Mouse (Mus musculus): ENCODE measurements at regions not wholly inside any gene's neighbourhood (a gene's known extent, or its start where the extent isn't known, plus 50 kb on each side); places are given as distances from the start of the nearest gene placed in this dataset.

GRCm38 (mm10) chr4:153220074-153220473 lies 262.5 kb downstream of the Ajap1 start:
- no peak overlapping the region for H3K9ac ChIP-seq (ENCODE audit: low read length)
- H3K36me3 ChIP-seq (ENCODE audit: control insufficient read depth, insufficient read depth, low read length): no peaks in the 10 kb centered on the region
- H3K4me3 ChIP-seq (ENCODE audit: low read depth, low read length): no peak overlapping the region
- ATAC-seq (ENCODE audit: low FRiP score): no peak
- H3K4me1 ChIP-seq (ENCODE audit: control insufficient read depth, insufficient read depth, low read length): no peaks in the 10 kb centered on the region
- no peaks in the 10 kb centered on the region for H3K9me3 ChIP-seq (ENCODE audit: control insufficient read depth, low read length)
- no peak overlapping the region for H3K4me2 ChIP-seq
- H3K27ac ChIP-seq (ENCODE audit: low read depth, low read length): no peak overlapping the region
- DNase-seq (ENCODE audit: low spot score, missing footprints): peak; percentile 53
- H3K27me3 ChIP-seq (ENCODE audit: control insufficient read depth, insufficient read depth, low read length): no peaks in the 10 kb centered on the region
- WGBS: 48% methylated on average over 7 of the region's 7 CpGs

- Histone ChIP-seq H3K27me3 (ENCODE audit: control insufficient read depth, insufficient read depth, low read length) (no peaks in the 10 kb centered on the region), H3K36me3 (ENCODE audit: control insufficient read depth, insufficient read depth, low read length) (no peaks in the 10 kb centered on the region), H3K4me1 (ENCODE audit: control insufficient read depth, insufficient read depth, low read length) (no peaks in the 10 kb centered on the region), H3K9me3 (ENCODE audit: control insufficient read depth, low read length) (no peaks in the 10 kb centered on the region), H3K9ac (ENCODE audit: low read length) (no peak overlapping the region), H3K4me3 (ENCODE audit: low read depth, low read length) (no peak overlapping the region), H3K4me2 (no peak overlapping the region), H3K27ac (ENCODE audit: low read depth, low read length) (no peak overlapping the region)
- DNase-seq (ENCODE audit: low spot score, missing footprints) (no peak), ATAC-seq (ENCODE audit: low FRiP score) (no peak)
- 81% methylated on average over 9 of the region's 9 CpGs for WGBS
These were observed 265.1 kb downstream of the Ajap1 start for GRCm38 (mm10) chr4:153217541-153217980.

DNA sequence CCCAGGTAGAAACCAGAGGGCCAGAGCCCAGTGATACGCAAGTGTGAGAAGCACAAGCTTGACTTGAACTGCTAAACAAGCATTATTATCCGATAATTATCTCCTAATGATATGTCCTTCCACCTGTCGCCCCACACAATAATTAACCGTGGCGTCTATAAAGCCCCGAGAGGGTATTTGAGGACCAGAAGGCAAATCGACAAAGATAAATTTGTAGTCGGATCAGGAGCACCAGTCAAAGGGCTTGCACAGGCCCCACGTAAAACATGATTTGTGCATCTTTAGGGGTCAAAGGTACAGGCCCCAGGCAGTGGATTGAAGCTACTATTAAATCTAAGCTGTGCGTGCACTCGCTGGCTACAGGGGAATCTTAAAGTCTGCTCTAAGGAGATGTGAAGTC lies 270.5 kb downstream of the Ajap1 start:
- Histone ChIP-seq H3K9me3 (ENCODE audit: control insufficient read depth, low read length) (no peaks in the 10 kb centered on the region), H3K27ac (ENCODE audit: low read depth, low read length) (no peak overlapping the region), H3K27me3 (ENCODE audit: control insufficient read depth, insufficient read depth, low read length) (0 out of 2 replicates have a peak, but pooled peaks cover 2% of the 10 kb centered on the region), H3K4me3 (ENCODE audit: low read depth, low read length) (no peak overlapping the region), H3K9ac (ENCODE audit: low read length) (no peak overlapping the region), H3K4me1 (ENCODE audit: control insufficient read depth, insufficient read depth, low read length) (peaks cover 2% of the 10 kb centered on the region; the same call in 1 of the 2 replicates), H3K36me3 (ENCODE audit: control insufficient read depth, insufficient read depth, low read length) (no peaks in the 10 kb centered on the region), H3K4me2 (no peak overlapping the region)
- WGBS: 69% methylated on average over 11 of the region's 11 CpGs
- DNase-seq (ENCODE audit: low spot score, missing footprints) (peak; percentile 73), ATAC-seq (ENCODE audit: low FRiP score) (no peak)

- H3K36me3 ChIP-seq (ENCODE audit: control insufficient read depth, insufficient read depth, low read length): no peaks in the 10 kb centered on the region
- peak; percentile 77 for DNase-seq (ENCODE audit: low spot score, missing footprints)
- no peak overlapping the region for H3K9ac ChIP-seq (ENCODE audit: low read length)
- peaks cover 25% of the 10 kb centered on the region for H3K27me3 ChIP-seq (ENCODE audit: control insufficient read depth, insufficient read depth, low read length)
- WGBS: 43% methylated on average over 2 of the region's 2 CpGs
- H3K27ac ChIP-seq (ENCODE audit: low read depth, low read length): no peak overlapping the region
- no peaks in the 10 kb centered on the region for H3K9me3 ChIP-seq (ENCODE audit: control insufficient read depth, low read length)
- H3K4me2 ChIP-seq: no peak overlapping the region
- ATAC-seq (ENCODE audit: low FRiP score): no peak
- no peak overlapping the region for H3K4me3 ChIP-seq (ENCODE audit: low read depth, low read length)
- peaks cover 2% of the 10 kb centered on the region; the same call in 1 of the 2 replicates for H3K4me1 ChIP-seq (ENCODE audit: control insufficient read depth, insufficient read depth, low read length)
These were observed 273.8 kb downstream of the Ajap1 start for GRCm38 (mm10) chr4:153208822-153209221.

GRCm38 (mm10) chr4:153208215-153208614 lies 274.4 kb downstream of the Ajap1 start:
- Histone ChIP-seq H3K4me2 (no peak overlapping the region), H3K36me3 (ENCODE audit: control insufficient read depth, insufficient read depth, low read length) (no peaks in the 10 kb centered on the region), H3K9ac (ENCODE audit: low read length) (no peak overlapping the region), H3K4me1 (ENCODE audit: control insufficient read depth, insufficient read depth, low read length) (peaks cover 2% of the 10 kb centered on the region; the same call in 1 of the 2 replicates), H3K27me3 (ENCODE audit: control insufficient read depth, insufficient read depth, low read length) (peaks cover 27% of the 10 kb centered on the region), H3K9me3 (ENCODE audit: control insufficient read depth, low read length) (no peaks in the 10 kb centered on the region), H3K27ac (ENCODE audit: low read depth, low read length) (no peak overlapping the region), H3K4me3 (ENCODE audit: low read depth, low read length) (no peak overlapping the region)
- peak; percentile 19 for DNase-seq (ENCODE audit: low spot score, missing footprints)
- 76% methylated on average over 6 of the region's 6 CpGs for WGBS
- no peak for ATAC-seq (ENCODE audit: low FRiP score)

DNA sequence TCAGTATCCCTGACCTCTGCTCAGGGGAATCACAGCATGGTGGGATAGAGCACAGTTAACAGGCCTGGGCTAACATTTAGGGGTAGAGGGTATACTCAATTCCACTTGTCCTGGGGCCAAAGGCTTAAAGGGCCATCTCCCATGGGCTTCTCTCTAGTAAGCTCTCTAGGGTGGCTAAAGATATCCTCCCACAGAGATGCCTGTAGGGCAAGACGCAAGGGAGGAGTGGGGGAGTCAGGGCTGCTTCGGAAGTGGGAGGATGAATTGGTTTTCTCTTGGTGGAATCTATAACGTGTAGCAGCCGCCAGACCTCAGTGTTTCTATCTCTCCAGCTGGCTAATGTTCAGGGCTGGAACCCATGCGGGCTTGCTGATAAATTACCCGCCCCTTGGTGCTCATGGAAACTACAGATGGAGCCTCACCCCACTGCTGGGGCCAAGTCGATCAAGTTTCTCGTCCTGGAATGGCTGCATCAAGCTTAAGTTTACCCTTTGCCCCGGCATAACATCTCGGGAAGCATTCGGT lies 275.0 kb downstream of the Ajap1 start:
- ATAC-seq (ENCODE audit: low FRiP score): no peak
- no peaks in the 10 kb centered on the region for H3K9me3 ChIP-seq (ENCODE audit: control insufficient read depth, low read length)
- H3K36me3 ChIP-seq (ENCODE audit: control insufficient read depth, insufficient read depth, low read length): no peaks in the 10 kb centered on the region
- H3K27me3 ChIP-seq (ENCODE audit: control insufficient read depth, insufficient read depth, low read length): peaks cover 33% of the 10 kb centered on the region
- peaks cover 2% of the 10 kb centered on the region; the same call in 1 of the 2 replicates for H3K4me1 ChIP-seq (ENCODE audit: control insufficient read depth, insufficient read depth, low read length)
- 81% methylated on average over 11 of the region's 11 CpGs for WGBS
- no peak overlapping the region for H3K27ac ChIP-seq (ENCODE audit: low read depth, low read length)
- DNase-seq (ENCODE audit: low spot score, missing footprints): peak; percentile 76
- no peak overlapping the region for H3K4me2 ChIP-seq
- H3K9ac ChIP-seq (ENCODE audit: low read length): no peak overlapping the region
- no peak overlapping the region for H3K4me3 ChIP-seq (ENCODE audit: low read depth, low read length)

- H3K27ac ChIP-seq (ENCODE audit: low read depth, low read length): no peak overlapping the region
- no peak overlapping the region for H3K9ac ChIP-seq (ENCODE audit: low read length)
- no peaks in the 10 kb centered on the region for H3K9me3 ChIP-seq (ENCODE audit: control insufficient read depth, low read length)
- H3K36me3 ChIP-seq (ENCODE audit: control insufficient read depth, insufficient read depth, low read length): no peaks in the 10 kb centered on the region
- peaks cover 2% of the 10 kb centered on the region; the same call in 1 of the 2 replicates for H3K4me1 ChIP-seq (ENCODE audit: control insufficient read depth, insufficient read depth, low read length)
- WGBS: 71% methylated on average over 11 of the region's 11 CpGs
- no peak overlapping the region for H3K4me3 ChIP-seq (ENCODE audit: low read depth, low read length)
- ATAC-seq (ENCODE audit: low FRiP score) (no peak), DNase-seq (ENCODE audit: low spot score, missing footprints) (peak; percentile 54)
- H3K27me3 ChIP-seq (ENCODE audit: control insufficient read depth, insufficient read depth, low read length): peaks cover 40% of the 10 kb centered on the region
- H3K4me2 ChIP-seq: no peak overlapping the region
These were observed 275.7 kb downstream of the Ajap1 start for GRCm38 (mm10) chr4:153206789-153207457.

- 66% methylated on average over 7 of the region's 7 CpGs for WGBS
- DNase-seq (ENCODE audit: low spot score, missing footprints) (peak; percentile 81), ATAC-seq (ENCODE audit: low FRiP score) (no peak)
- Histone ChIP-seq H3K4me2 (no peak overlapping the region), H3K27ac (ENCODE audit: low read depth, low read length) (no peak overlapping the region), H3K4me1 (ENCODE audit: control insufficient read depth, insufficient read depth, low read length) (peaks cover 10% of the 10 kb centered on the region), H3K27me3 (ENCODE audit: control insufficient read depth, insufficient read depth, low read length) (peaks cover 40% of the 10 kb centered on the region), H3K9me3 (ENCODE audit: control insufficient read depth, low read length) (no peaks in the 10 kb centered on the region), H3K4me3 (ENCODE audit: low read depth, low read length) (no peak overlapping the region), H3K36me3 (ENCODE audit: control insufficient read depth, insufficient read depth, low read length) (no peaks in the 10 kb centered on the region), H3K9ac (ENCODE audit: low read length) (no peak overlapping the region)
These were observed 277.8 kb downstream of the Ajap1 start for GRCm38 (mm10) chr4:153204764-153205163.
